Mouse (Mus musculus): ENCODE measurements around the gene Dph1. TPM values are rescaled to one million over a fixed set of nuclear protein-coding genes. Genes with fewer than 3 reads are reported as not detected.

Gene Dph1
- total RNA-seq (2021): 10 to 100 TPM; 23.1 to 24.2 TPM
- long read RNA-seq, experiment 1, transcript Dph1-201 (13 exons, 2,139 nt): major isoform, 17 of 32 reads
- long read RNA-seq, experiment 1, partial matches to known transcripts: 6 of 32 reads
- long read RNA-seq, experiment 1, other reads (novel, unspliced or antisense): 9 of 32 reads
- long read RNA-seq, experiment 2, transcript Dph1-201 (13 exons, 2,139 nt): major isoform, 7 of 12 reads
- long read RNA-seq, experiment 2, partial matches to known transcripts: 3 of 12 reads
- long read RNA-seq, experiment 2, other reads (novel, unspliced or antisense): 2 of 12 reads

DNA sequence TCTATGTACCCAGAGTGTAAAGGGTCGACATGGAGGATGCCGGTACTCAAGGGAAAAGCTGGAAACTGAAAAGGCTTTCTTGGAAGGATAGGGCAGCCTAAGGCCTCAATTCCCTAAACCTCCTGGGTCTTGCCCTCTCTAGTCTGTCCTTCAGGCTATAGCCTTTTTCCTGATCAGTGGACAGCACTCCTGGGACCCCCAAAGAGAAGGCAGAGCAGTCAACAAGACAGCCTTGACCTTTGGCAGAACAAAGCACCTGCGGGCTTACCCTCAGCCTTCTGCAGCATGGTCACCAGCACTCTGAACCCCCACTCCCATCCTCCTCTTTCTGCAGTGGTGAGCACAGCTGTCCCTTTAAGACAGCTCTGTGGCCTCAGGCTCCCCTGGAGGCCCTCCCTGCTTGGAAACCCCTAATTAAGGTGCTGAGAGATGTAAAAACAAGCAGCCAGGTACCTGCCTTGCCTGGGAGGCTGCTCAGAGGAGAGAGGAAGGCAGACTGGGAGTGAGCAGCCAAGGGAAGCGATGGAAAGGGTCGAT is at the start of gene Dph1:
Gene Dph1 (minus strand): TSS at position 337 of the 537 bp plus-strand sequence.
- no peak for DNase-seq

DNA sequence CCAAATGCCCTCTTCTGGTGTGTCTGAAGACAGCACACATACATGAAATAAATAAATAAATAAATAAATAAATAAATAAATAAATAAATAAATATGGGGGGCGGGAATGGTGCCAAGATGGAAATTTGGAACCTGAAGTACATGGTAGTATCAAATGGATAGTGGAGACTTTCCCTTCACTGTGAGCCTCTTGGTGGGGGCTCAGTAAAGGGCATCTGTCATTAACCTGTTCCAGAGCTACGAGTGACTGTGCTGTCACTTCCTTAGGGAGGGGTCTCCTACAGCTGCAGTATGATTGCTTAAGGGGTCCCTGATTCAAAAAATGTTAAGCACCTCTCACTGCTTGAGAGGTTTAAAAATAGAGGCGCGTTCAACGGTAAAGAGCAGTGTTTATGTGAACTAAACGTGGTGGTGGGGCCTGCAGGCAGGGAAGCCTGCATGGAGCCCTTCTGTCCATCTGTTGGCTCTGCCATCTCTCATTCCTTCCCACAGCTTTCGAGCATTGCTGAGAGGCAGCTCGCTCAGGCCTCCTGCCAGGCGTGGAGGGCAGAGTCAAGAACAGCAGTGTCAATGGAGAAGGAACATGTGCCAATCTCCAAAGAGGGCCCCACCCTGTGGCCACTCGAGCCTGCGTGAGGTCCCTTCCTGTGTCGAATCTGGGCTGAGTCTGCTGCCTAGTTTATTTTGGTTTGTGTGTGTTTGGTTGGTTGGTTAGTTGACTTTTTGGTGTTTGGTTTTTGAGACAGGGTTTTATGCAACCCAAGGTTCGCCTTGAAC is 49.3 kb upstream of the Dph1 start:
- DNase-seq: no peak

DNA sequence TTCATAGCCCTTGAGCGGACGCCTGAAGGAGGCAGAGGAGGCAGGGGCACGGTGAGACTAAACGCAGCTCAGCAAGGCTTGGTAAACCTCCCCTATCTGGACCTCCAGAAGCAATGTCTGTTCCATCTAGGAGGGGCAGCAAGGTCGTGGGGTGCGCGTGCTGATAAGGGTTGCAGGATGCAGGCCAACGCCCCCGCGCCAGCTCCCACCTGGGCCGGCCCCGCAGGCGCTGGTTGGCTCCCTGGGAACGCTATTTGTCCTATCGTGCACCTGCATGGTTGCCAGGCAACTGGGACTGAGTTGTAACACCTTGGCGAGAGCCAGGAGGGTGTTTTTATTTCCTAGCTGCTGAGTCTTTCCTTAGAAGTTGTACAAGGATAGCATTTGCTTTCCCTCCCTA is 43.7 kb upstream of the Dph1 start:
- DNase-seq: no peak

DNA sequence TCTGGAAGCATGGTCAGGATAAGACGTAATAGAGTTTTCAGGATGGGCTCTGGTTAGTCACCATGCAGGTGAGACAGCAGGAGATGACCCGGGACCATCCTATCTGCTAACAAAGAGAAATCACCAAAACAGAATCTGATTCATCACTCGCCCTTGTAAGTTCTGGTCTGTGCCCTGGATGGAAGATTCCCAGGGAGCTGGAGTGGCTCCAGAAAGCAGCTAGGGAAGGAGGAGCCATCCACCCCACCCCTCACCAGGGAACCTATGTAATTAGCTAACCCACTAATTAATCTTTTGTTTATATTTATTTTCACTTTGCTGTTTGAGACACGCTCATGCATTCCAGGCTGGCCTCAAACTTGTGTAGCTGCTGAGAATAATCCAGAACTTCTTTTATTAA is 41.4 kb upstream of the Dph1 start:
- peak; percentile 72 for DNase-seq

DNA sequence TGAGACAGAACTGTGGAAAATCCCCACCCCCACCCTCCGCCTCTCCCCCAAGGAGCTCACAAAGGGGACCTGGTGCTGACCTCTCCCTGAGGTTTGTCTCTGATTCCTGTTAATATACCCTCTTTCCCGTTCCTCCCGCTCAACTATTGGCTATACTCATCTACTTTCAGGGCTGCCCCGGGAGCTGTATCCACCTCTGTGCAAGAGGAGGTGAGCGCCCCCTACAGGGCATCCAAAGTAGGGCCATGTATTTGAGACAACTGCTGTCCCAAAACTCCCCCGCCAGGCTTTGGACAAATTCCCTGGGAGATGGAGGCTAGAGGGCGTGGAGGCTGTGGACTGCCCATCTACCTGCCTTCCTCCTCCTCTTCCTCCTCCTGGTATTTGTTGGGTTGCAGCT is 40.7 kb upstream of the Dph1 start:
- peak; percentile 85 for DNase-seq

DNA sequence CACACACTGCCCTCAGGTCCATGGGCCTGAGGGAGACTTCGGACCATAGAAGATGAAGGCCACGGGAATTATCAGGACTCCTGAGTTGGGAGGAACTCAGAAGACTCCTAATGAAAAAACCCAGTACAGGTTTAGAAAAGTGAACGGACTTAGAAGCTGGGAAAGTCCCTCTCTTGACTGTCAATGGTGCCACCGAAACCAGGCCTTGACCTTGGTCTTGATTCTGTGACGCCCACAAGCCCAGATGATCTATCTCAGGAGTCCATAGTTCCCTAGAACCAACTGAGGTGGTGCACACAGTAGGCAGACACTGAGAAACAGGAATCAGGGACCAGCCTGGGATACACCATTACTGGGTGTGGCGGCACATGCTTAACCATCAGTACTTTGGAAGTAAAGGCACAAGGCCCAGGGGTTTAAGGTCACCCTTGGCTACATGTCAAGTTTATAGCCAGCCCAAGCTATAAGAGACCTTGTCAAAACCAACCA is 39.3 kb upstream of the Dph1 start:
- no peak for DNase-seq

DNA sequence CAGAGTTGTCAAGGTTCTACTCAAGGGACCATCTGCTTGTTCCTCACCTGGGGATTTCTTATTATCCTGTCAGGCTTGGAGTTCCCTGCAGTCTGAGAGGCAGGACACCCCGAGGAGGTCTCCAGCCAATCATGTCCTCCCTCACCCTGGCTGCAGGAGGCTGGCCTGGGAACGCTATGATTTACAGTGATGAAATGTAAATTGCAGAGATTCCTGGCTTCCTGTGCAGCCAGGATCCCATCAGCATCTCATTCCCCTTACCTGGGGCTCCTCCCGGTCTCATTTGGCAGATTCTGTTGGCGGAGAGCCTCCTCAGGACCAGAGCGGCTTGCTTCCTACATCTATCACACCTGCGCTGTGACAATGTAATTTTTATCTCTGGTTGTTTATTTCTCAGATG is 38.2 kb upstream of the Dph1 start:
- DNase-seq: no peak

DNA sequence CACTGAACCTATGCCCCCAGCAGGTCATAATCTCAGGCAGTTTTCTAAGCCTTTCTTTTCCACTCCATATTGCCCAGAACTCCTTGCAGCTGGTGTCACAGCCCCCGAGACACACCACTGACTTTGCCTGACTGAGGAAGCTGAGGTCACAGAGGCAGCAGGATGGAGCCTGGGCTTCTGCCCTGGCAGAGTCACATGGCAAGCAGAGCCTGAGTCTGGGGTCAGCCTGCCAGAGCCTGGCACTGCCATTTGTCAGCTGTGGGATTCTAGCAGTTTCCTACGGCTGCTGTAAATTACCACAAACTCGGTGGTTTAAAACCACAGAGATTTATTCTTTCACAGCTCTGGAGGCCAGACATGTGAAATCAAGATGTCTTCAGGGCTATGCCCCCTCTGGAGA is 36.6 kb upstream of the Dph1 start:
- no peak for DNase-seq

DNA sequence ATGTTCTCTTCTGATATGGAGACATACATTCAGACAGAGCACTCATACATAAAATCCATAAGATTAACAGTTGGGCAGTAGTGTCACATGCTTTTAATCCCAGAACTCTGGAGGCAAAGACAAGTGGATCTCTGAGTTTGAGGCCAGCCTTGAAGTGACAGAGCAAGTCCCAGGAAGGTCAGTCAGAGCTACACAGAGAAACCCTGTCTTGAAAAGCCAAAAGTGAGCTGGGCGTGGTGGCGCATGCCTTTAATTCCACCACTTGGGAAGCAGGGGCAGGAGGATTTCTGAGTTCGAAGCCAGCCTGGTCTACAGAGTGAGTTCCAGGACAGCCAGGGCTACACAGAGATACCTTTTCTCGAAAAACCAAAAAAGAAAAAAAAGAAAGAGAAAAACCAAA is 33.8 kb upstream of the Dph1 start:
- no peak for DNase-seq

DNA sequence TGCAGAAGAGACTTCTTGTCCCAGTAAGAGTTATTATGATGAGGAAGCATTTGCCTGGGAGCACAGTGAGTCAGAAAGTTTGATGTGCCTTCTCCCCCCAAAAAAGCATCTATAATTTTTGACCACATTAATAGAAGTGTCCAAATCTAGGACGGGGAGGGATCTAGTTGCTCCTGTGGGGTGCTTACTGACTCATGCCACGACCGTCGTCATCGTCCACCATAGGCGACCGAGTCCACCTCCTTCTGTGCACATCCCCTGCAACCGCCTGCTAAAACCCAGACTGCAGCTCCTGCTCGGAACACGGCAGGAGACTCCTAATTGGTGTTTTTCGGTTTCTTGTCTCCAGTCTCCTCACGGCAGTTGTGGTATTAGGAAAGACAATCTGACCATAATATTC is 33.0 kb upstream of the Dph1 start:
- no peak for DNase-seq

DNA sequence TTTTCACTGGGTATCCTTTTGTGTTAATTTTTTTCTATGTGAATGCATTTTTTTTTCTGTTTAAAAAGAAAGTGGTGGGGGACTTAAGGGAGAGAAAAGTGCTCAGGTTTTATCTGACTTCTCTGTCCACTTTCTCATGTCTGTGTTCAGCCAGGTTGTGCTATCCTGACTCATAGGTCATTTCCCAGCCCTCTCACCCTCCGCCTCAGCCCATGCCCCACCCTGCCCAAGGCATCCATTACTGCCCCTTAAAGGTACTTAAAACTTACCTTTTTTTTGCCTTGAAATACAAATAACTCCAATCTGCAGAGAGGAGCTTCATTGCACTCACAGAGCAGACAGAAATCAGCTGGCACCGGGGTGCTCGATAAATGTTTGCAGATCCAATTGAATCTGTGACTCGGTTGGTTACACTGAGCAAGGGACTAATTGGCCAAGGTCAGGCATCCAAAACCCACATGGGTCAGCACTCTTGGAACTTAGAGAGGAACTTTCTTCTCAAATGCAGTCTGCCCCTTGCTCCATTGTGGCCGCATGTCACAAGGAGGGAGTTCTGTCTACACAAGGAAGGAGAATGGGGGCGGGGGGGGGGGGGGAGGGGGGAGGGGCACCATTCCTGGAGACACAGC is 29.6 kb upstream of the Dph1 start:
- no peak for DNase-seq

DNA sequence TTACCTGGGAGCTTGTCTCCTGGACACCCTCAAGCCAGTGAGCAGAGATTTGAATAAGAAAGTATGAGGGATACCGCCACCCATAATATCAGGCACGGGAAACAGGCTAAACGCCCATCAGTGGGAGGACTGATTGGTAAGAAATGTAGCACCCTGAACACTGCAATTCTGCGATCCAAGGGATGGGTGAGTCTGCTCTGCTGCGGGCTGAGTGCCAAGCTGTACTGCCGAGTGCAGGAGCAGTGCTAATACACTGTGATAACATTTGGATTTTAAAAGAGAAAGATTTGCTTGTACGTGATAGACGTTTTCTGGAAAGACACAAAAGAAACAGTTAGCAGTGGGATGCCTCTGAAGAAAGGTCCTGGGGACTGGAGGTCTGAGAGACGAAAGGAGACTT is 29.1 kb upstream of the Dph1 start:
- peak; percentile 72 for DNase-seq

DNA sequence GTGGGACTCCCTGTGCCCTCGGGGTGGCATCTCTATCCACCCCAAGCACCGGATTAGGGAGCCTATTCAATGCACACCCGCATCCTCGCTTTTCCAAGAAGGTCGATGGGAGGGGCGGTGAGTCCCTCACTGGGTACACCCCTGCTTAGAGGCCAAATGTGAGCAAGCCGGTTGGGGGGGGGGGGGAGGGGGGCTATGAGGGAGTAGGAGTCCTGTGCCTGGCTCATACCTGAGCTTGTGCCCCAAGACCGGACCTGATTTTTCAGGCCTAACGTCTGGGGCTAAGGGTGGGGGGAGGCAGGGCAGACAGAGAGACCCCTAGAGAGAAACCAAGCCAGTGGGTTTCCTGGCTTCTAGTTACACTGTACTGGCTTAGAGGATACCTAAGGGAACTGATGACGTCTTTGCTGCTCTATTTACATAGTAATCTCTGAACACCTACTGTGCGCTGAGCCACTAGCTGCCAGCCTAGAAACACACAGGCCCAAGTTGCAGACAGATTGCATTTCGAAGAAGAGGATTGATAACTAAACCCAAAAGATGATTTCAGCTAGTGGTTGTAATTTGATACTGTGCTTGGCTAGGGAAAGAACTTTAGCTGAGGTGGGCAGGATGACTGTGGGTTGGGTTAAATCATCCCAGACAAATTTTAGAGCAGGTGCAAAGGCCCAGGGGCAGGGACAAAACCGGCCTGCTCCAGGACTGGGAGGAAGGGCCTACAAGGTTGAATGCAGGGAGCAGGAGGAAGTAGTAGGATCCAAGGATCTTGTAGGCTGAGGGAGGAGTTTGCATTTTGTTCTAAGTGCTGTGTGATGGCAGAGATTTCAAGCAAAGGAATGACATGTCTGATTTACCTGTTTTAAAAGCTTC is 23.3 kb upstream of the Dph1 start:
- no peak for DNase-seq

DNA sequence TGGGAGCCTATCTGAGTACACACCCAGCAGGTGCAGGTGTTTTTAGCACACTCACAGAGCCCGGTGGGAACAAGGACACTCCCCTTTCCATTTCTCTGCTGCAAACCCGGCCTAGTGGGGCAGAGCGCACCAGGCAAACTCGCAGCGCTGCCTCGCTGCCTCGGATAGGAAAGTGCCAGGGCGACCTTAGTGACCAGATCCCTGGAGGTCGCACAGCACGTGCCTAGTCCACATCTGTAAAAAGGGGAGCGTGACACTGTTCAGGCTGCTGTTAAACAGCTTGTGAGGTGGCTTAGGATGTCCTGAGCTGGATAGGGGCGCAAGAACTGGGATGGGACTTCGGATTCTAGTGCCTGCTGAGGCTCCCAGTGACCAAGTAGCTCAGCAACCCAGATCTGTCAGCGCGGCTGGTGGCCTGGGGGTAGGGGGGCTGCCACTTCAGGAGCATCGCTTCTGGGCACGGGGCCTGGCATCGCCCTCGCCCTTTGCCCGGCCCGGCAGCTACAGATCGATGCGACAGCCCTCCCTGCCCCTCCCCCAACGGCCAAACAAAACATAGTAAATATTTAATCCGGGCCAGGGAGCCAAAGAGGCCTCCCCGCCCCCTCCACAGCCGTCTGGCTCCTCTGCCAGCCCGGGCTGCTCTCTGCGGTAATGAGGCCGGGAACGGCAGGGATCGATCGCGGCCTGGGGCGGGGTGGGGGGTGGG is 22.5 kb upstream of the Dph1 start:
- peak; percentile 75 for DNase-seq

DNA sequence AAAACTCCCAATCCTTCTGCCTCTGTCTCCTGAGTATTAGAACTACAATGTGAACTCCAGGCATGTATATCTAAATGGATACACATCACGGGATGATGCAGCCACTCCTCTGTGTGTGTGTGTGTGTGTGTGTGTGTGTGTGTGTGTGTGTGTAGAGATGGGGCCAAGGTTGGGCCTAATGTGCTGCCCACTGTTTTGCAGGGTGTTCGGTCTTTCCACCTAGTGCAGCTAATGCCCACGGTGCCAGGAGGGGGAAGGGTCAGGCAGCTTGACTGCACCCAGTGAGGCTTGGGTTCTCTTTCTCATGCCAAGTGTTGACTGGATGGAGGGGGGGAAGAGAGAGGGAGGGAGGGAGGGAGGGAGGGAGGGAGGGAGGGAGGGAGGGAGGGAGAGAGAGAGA is 21.8 kb upstream of the Dph1 start:
- DNase-seq: peak; percentile 59

DNA sequence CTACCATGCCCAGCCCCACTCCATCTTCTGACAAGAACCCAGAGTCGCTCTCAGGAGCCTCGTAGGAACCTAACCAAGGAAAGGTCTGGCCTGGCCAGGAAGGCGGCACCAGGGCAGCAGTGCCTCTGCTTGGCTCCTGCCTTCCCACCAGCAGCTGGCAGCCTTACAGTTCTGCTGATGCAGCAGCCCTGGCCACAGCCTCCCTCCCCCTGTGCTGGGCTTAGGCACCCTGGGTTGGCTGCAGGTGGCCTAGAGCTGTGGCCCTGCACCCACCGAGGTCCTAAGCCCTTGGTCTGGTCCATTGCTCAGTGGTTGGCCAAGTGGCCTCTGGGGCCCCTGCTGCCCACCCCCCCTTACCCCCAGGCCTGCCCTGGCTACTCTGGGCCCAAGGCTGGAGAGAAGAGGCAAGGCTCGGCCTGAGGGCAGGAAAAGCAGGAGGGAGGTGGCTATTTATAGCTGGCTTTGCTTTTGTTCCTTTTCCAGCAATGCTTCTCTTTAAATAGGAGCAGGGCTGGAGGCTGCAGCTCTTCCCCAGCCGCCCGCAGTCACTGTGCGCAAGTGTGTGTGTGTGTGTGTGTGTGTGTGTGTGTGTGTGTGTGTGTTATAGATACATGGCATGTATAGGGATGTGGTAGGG is 21.1 kb upstream of the Dph1 start:
- DNase-seq: peak; percentile 69

DNA sequence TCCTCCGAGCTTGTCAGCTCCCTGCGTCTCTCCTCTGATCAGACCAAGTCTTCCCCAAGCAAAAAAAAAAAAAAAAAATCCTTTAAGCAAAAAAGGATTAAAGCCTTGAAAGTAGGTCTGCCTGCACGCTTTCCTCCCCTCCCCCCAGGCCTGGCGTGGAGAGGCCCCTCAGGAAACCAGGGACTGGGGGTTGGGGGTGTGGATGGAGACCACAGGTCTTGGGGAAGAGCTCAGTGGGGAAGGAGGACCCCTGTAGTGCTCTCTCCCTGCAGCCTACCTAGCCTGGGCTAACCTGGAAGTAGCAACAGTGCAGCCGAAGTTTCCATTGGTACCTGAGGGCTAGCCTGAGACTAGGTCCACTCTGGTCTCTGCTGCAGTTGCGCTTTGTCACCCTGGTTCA is 19.7 kb upstream of the Dph1 start:
- DNase-seq: no peak

DNA sequence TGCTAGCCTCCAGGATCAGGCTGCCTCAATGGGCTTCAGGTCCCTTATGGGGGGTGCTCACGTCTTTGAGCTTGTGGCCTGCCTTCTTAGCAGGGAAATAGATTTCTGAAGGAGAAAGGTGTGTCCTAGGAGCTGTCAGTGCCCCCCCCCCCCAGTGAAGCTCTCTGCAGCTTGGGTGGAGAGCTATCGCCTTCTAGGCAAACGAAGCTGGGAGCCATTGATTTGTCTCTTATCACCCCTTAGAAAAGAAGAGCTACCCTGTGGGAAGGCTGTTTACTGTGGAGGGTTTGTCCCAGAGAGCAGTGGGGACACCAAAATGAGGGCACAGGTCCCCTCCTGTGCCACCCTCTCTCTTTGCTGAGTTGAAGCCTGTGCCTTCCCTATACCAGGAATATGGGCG is 19.1 kb upstream of the Dph1 start:
- no peak for DNase-seq

DNA sequence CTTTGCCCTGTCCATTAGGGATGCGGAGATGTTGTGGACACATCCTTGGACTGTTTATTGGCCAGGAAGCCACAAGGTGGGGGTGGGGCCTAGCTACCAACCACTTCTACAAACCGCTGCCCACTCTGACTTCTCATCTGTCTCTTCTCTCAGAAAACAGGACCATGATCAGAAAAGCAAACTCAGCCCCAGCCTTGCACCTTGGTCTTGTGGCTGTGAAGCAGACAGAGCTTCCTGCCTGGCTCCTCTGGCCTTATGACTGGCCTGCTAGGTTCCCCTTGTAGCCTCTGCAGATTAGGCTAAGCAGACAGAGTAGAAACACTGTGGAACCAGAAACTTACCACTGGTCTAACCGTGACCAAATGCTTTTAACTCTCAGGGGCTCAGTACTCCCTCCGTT is 18.3 kb upstream of the Dph1 start:
- no peak for DNase-seq

DNA sequence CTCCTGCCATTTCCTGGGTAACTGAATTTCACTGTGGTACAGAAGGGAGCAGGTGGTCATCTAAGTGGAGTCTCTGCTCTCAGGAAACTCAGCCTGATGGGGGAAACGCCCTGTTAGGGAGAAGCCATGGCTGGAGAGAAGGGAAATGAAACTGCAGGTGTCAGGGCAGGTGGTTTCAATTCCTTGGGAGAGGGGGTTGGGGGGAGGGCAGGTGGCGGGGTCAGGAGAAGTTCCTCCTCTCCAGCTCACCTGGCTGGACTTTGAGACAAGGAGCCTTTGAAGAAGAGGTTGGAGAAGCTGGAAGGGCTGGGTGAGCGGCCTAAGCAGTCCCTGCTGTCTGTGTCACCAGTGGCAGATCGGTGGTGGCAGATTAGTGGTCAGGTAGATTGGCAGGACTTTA is 15.3 kb upstream of the Dph1 start:
- no peak for DNase-seq

DNA sequence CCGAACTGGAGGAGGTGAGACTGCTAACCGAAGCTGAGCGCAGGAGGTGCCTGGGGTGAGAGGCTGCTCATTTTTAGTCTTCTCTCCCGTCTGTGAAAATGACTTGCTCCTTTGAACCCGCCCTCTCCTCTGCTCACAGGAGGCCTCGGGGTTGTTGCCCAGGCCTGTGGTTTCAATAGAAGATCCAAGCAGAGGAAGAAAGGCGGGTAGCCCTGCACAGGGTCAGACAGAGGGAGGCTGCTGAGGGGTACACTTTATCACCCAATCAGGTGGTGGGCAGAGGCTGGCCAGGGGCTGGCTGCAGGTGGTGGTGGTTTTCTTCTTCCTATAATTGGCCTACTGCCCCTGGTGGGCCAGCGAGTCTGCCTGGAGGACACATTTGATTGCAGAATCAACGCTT is 13.4 kb upstream of the Dph1 start:
- no peak for DNase-seq

All from adrenal gland, postnatal 10 days (tissue).